Mouse (Mus musculus) kidney, postnatal 14 days (tissue): Measurements from ENCODE around the gene Tenm4.

ENCODE experiments used
- DNase-seq: peaks from one replicate; pipeline ENCODE4 v3.0.0; 2022; ENCODE audit warnings: mixed read lengths

Tenm4 gene

DNA sequence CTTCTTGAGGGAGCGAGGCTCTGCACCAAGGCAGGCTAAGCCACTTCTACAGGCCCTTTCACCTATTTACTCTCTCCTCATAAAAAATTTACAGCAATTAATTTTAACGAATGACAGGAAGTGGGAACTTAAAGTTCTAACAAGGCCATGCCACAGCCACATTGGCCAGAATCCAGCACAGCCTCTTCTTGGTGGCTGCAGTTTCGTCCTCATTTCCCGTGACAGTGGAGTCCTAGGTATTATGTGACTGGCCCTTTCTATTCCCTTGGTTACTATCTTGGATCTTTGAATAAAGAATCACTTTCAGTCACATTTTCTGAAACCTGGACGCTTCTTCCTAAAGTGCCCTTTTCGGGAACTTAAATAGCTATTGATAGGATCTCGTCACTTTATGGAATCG is 181.6 kb downstream of the Tenm4 start:
- no peak for DNase-seq

DNA sequence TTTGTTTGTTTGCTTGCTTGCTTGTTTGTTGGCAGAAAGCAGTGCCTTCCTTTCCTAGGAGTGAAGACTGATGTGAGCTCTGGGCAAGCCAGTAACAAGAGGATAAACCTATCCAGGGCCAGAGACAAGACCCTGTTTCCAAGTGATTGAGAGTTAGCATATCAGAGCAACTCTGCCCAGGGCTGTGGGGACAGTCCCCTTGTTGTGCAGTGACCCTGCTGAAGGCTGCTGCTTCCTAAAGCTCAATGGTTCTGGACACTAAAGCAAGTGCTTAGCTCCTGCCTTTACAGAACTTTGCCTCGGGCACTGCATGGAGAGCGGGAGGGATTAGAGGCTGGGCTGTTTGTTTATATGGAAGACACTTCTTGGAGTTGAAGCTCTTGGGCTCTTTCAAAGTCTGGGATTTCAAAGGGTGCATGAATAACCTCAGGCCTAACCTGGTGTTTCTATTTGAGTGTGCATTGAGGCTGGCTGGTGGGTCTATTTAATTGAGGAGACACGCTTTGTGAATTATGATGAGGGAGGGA is 185.3 kb downstream of the Tenm4 start:
- DNase-seq: no peak

DNA sequence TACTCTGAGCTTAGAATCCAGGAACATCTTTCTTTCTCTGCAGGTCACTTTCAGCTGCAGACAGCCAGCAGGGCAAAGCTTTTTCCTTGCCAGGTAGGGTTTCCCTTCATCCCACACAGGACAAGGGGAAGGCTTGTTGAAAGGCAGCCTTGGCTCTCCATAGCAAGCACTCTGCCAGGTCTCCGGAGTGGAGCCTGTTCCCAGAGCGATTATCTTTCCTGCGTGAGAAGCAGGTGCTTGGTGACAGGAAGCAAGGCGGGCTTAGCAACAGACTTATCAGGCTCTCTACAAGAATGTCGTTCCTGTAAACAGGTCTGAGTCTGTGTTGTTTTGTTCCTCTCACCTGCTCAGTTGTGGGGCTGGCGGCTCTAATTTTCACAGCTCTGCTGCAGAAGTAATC is 186.5 kb downstream of the Tenm4 start:
- no peak for DNase-seq

DNA sequence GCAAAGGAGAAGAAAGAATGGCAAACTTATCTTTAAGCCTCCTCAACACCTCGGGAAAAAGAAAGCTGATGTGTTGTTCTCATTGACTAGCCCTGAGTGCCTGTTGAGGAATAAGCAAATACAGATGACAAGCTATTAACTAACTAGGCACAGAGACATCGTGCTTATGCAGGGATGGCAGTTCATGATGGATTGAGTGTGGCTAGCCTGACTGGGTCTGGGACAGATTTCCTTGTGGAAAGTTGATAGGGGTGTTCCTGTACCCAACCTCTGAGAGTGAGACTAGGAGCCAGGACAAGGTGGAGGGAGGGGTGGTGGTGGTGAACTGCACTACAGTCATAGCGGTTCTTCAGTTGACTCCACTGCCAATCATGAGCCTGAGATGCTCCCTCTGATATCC is 192.3 kb downstream of the Tenm4 start:
- no peak for DNase-seq

DNA sequence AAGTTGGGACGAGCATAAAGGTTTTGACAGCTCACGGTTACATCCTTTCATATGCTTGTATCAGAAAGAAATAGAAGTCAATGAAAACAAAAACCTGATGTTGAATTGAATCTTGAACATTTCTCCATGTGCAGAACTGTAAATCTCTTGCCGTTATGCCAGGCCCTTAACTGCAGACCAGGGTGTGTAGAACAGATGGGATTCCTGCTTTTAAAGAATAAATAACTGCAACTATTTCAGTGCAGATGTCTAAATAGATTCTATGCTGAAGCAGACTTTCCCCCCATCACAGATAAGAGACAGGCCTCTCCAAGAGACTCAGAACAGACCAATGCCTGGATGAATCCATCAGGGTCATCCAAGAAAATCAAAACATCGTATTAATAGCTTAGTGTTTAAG is 198.9 kb downstream of the Tenm4 start:
- DNase-seq: no peak

DNA sequence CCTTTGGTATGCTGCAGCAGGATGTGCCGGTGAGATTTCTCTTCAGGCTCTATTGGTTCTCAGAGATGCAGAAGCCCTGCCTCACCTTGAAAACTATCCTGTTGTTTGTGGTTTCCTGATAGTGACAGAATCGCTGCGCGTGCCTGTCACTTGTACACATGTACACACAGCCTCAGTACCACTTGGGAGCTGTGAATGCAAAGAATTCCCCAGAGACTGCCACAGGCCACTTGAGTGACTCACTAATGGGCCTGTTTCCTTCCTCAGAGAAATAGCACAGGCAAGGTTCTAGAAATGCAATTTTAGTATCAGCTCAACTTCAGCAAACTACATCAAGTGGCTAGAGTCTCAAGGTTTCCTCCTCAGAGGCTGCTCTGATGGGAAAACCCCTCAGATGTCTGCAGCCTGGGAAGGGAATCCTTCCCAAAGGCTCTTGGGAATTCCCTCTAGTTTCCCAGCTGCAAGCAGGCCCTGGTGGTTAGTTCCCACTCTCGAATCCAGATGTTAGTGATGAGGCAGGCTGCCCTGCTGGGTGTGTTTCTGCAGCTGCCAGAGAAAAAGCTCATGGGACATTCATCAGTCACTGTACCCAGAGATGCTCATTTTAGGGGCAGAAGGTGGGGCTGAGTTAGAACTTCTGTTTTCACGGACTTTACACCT is 203.1 kb downstream of the Tenm4 start:
- no peak for DNase-seq

DNA sequence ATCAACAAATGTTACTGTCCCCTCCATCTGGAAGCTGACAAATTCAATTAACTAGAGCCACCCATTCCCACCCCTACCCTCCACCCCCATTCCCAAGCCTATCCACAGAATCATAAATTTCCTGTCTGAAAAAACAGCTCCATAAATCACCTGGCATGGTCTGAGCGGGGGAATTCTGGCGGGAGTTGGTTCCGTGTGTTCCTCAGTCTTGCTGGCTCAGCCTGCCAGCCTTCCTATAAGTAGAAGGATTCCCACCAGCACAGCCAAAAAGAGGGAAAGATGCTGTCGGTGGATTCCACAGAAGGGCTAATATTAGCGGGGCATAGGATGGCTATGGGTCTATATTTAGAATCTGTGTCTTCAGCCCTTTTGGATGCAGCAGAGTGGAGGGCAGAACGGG is 204.5 kb downstream of the Tenm4 start:
- no peak for DNase-seq

DNA sequence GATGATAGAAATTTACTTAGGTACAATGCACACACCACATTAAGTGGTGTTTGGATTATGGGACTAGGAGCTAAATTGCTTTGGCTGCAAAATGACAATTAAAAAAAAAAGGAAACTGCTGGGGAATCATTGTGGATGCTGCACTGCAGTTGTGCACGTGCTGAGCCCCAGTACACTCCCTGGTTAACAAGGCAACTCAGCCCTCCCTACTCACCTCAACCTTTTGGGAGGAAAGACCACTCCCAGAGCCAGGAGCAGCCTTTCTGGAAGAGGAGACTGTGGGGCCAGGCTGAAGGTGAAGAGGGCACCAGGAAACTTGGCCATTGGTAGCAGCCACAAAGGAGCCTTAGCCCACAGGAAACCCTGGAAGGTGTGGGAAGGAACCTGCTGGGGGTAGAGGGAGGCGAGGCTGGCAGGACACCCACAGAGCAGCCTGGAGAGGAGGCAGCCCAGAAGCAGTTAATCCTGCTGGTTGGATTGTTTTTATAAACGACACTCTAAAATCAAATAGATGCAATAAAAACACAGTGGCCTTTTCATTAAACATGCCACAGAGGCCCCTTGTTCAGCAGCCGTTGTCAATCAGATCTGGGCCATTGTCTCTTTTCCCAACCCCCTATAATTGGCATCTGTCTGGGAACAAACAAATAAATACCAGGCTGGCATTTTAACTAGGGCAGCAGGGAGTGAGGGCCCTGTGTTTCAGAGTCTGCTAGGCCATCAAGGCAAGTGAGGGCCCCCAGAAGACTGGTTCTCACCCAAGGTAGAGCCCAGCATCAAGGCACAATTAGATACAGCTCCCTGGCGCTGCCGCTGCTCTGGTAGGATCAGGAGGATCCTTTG is 212.9 kb downstream of the Tenm4 start:
- DNase-seq: no peak

DNA sequence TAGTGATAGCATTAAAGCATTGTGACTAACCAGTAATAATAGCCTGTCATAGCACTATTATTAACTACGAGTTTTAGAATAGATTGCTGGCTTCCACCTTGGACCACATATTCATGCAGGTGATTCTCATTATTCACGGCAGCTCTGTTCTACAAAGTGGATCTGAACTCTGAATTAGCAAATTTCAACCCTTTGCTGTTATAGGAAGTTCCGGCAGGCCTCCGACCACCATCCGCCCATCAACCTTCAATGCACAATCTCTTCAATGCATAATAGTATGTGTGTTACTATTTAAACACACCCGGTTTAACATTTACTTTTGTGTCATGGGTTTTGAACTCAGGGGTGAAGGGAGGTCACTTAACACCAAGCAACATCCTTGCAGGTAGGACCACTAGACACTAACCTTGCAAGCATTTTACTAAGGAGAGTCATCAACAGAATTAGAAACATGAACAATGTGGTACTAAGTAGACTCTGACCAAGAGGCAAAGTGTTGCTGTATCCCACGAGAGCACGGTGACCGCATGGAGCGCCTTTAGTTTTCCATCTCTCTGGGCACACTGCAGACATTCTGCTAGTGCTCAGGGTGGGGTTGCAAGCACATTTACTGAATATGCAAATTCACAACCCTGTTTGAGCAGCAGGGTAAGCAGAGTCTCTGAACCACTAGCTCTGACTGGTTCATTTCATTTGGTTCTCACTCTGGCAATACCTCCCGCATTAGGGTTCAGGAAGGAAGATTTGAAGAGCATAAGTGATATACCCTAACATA is 213.9 kb downstream of the Tenm4 start:
- DNase-seq: peak; percentile 5

DNA sequence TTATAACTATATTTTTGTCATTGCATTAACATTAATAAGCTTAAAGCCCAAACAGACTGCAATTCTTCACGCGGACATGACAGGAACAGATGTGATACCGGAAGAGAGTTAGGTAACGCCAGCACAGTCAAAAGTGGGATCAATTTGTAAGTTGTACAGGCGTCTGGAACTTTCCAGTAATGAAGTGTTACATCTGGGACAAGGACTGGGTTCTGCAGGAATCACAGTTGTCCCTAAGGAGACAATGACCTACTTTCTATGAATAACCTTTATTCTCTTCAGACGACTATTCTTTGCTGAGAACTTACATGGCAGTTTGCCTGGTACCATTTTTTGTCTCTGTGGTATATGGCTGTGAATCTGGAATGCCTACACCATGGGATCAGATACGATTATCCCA is 214.8 kb downstream of the Tenm4 start:
- no peak for DNase-seq

DNA sequence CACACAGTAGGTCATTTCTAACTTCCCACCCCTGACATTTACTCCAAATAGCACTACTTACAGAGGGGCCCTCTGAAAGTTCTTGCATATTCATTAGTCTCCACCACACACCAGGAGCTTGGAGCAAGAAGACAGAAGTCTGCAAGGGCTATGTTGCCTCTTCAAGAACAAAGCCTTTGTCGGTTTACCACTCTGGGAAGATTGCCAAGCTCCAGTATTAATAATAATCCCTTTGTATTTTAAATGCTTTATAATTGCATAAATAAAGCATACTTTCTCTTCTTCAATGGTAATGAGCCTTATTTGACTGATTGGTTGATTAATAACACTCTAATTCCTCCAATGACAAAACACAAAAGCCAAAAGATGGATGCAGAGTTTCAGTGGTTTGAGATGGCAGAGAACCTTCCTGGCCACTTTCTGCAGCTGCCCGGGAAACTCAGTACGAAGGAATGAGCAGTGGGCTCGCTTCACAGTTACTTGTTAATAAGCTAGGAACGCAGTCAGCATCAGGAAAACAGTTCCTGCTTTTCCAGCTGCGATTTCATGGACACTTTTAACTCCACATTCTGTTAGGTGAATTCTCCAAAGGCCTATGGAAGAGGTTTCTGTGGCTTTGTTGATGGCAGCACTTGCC is 219.1 kb downstream of the Tenm4 start:
- DNase-seq: no peak

DNA sequence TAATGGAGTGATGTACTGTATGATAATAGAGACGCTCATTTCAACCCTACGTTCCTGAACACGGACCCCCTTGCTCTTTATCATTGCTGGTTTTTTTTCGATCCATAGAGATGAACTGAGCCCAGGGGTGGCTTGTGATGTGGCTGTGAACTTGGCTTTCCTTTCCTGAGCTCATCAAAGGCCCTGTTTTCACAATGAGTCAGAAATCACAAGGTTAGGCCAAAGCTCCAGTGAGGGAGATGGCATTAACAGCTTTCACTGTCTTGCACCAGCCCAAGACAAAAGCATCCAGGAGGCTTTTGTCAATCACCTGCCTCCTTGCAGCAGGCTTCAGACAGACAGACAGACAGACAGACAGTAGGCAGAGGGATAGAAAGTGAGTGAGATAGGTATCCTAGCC is 219.8 kb downstream of the Tenm4 start:
- DNase-seq: no peak

DNA sequence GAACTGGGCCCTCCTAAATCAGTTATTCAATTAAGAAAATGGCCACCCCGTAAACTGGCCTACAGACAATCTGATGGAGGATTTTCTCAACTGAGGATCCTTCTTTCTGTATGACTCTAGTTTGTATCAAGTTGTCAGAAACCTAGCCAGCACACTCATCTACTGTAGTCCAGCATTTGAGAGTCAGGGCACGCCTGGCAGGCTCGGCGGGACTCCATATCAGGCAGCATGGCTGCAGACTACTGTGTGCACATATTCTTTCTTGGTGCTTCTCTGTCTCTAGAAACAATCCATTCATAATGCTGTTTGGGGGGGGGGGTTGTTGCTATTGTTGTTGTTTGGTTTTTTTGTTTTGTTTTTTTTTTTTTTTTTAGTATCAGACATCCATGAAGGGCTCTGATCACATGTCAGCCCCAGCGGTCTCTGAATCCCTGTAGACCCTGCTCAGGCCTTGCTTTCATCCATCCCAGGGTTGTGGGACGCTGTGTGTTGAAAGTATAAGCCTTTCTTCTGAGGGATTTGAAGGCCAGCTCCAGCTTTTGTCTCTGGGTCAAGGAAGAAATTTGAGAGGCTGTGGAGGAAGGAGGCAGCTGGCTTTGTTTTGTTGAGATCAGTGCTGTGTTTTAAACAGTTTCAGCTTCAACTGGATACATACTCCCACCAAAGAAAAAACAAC is 220.9 kb downstream of the Tenm4 start:
- DNase-seq: no peak

DNA sequence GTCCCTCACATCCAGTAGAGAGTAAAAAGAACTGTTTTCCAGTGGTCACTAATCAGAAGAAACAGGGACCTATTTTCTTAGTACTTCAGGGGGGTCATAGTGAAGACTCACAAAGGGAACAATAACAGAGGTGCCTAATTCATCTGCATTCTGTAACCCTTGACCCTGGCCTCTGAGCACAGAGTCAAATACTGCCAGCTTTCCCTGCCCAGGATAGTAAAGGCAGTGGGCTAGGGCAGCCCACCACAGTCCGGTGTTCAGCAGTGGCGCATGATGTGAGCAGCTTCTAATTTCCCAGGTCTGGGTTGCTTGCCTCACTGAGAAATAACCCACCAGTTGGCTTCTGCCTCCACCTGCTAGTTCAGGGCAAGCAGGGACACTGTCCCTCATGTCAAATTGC is 221.6 kb downstream of the Tenm4 start:
- no peak for DNase-seq

DNA sequence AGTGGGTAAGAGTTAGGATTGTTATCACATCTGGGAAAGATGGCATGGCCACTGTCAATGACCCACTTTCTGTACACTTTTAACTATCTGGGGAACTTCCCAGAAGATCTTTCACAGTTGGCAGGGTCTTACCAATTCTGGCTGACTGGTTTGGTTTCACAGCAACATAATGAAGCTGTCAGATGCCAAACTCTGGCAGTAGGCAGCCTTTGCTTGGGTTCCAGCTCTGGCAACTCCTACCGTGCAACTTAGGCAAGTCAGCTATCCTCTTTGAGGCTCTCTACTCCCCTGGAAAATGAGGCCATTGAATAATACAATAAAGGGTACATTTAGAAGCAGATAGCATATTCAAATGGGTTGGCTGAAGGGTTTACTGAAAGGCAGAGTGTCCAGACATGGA is 226.9 kb downstream of the Tenm4 start:
- DNase-seq: no peak

DNA sequence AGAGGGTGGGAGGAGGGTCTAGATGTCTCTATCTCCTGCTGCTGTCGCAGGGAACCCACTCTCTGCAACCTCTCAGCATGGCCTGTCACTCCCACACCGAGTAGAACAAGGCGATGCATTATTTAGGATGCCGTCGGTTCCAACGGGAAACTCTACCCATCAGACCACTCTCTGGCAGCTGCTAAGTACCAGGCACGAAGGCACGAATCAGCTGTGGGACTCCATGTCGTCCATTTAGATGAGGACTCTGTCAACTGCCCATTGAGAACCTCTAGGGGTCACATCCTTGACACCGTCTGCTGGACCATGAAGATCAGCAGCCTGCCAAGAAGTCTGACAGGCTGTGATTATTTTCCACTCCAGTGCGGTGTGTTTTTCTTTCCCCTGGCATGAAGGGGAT is 229.4 kb downstream of the Tenm4 start:
- DNase-seq: peak; percentile 32

DNA sequence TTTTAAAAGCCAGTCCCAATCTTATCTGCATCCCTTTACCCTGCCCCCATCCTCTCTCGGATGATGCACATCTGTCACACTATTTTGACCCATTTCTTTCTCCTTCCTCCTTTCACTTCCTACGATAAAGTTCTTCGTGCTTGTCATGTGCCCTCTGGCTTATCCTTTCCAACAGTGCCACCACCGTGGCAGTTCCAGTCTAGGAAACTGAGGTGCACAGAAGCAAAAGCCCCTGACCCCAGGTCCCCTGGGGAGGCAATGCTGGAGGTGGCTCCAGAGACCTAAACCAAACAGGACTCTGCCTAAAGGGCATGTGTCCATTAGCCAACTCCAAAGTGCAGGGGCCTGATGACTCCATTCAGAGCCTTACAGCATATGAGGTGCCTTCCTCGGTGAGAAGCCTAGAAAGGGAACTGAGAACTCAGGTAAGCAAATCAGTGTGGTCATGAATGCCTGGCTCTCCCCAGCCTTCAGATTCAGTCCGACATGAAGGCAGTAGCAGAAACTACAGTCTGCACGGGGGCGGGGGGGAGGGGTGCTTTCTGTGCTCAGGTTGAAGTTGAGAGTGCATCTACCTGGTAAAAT is 235.7 kb downstream of the Tenm4 start:
- no peak for DNase-seq

DNA sequence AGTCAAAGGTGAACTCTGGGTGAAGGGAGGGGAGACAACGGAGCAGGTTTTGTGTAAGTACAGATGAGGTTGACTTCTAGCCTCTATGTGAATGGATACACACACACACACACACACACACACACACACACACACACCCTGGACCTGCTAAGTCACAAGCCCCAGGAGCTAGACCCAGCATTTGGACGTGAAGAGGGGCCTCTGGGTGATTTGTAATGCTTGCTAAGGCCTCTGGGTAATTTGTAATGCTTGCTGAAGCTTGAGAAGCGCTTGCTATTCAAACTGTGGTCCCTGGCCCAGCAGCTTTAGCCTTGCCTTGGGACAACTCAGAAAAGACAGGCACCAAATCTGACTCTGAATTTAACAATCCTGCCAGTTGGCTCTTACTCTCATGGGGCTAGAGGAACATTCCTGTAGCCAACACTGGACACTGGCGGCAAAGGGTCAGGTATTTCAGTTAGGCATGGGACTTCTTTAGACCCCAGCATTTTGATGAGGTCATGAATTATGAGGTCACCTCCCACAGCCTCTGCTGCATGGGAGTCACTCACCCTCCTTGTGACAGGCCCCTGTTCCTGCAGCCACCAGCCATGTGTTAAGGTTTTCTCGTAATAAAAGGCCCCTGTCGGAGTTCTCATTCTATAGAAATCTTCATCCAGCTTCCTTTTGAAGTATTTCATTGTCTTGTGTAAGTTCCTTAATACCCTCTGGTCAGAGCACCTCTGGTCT is 237.3 kb downstream of the Tenm4 start:
- DNase-seq: no peak

DNA sequence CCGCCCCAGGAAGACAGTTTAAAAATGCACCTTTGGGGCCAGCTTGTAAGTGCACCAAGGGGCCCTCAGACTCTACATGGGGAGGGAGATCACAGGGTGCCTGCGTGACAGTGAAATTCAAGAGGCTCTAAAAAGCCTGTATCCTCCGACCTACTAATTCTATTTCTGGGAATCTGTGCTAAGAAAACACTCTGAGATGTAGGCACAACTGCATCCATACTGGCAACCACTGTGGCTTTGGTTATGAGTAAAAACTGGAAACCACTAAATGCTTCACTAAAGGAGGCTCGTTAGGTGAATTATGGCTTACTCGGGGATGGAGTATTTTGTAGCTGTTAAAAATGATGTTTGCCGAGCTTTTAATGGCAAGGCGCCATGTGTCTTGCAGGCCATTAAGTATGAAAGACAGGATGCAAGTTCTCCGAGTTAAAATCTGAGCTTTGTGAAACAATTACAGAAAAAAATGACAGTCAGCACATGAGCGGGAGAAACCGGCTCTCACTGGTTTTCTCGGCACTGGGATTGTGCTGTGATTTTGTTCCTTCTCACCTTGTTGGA is 238.4 kb downstream of the Tenm4 start:
- peak; percentile 61 for DNase-seq

DNA sequence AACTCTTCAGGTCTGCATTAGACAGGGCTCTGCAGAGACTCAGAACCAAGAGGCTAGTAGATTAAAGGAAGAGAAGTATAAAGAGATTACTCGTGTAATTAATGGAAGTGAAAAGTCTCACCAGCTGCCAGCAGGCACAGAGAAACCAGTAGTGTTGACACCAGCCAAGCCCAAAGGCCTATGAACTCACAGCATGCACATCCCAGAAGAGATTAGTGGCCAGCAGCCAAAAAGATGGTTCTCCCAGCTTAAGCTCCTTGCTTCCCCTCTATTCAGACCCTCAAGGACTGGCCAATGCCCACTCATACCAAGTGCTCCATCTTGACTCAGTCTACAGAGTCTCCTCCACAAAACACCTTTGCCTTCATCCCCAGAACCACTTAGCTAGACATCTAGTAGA is 242.8 kb downstream of the Tenm4 start:
- no peak for DNase-seq
